Mouse (Mus musculus) embryonic facial prominence, embryonic 14.5 days (tissue): Measurements from ENCODE around the gene Agfg1. TPM values are rescaled to one million over a fixed set of nuclear protein-coding genes. Genes with fewer than 3 reads are reported as not detected.
A peak's percentile ranks its signal among the peaks of the same experiment; 100 is the strongest.

Experiments used
- ATAC-seq: fragments of 200-750 bp; cut with Nextera tagmentation; 2 replicates; pipeline ENCODE4 v1.8.0; 2017; ENCODE audit warnings: low read depth, moderate number of reproducible peaks, moderate TSS enrichment
- DNase-seq: peaks from one replicate; pipeline ENCODE4 v3.0.0-alpha.2; 2015; ENCODE audit warnings: low spot score
- H3K27ac ChIP-seq: fragments of 300-500 bp; sonication (generic); replicated peaks from 2 replicates; pipeline ENCODE4 v1.5.1; 2014; ENCODE audit warnings: low read depth, mild to moderate bottlenecking, low read length, moderate library complexity
- H3K27me3 ChIP-seq: fragments of 300-500 bp; sonication (generic); replicated peaks from 2 replicates; pipeline ENCODE4 v1.6.1; 2014; ENCODE audit warnings: low read length; ENCODE audit not compliant: control insufficient read depth, insufficient read depth
- H3K36me3 ChIP-seq: fragments of 300-500 bp; sonication (generic); 2 replicates; pipeline ENCODE4 v1.6.1; 2014; ENCODE audit warnings: low read length, mixed read lengths; ENCODE audit not compliant: control insufficient read depth, insufficient read depth
- H3K4me1 ChIP-seq: fragments of 300-500 bp; sonication (generic); 2 replicates; pipeline ENCODE4 v1.6.1; 2014; ENCODE audit warnings: antibody characterized with exemption, low read length; ENCODE audit not compliant: control insufficient read depth, insufficient read depth
- H3K4me2 ChIP-seq: fragments of 300-500 bp; sonication (generic); 2 replicates; pipeline ENCODE4 v1.6.1; 2014; ENCODE audit warnings: low read depth, mild to moderate bottlenecking, low read length, moderate library complexity, mixed read lengths
- H3K4me3 ChIP-seq: fragments of 300-500 bp; sonication (generic); 2 replicates; pipeline ENCODE4 v1.5.1; 2014; ENCODE audit warnings: low read depth, mild to moderate bottlenecking, low read length
- H3K9ac ChIP-seq: fragments of 300-500 bp; sonication (generic); 2 replicates; pipeline ENCODE4 v1.6.1; 2014; ENCODE audit warnings: low read depth, mild to moderate bottlenecking, low read length, moderate library complexity, mixed read lengths
- H3K9me3 ChIP-seq: fragments of 300-500 bp; sonication (generic); 2 replicates; pipeline ENCODE4 v1.6.1; 2016; ENCODE audit warnings: low read length; ENCODE audit not compliant: control insufficient read depth
- WGBS: fragments of 180-500 bp; shearing (Covaris S2); extraction: QIAGEN DNeasy Blood & Tissue Kit; methylation state at CpG from one replicate; pipeline ENCODE4 v1.1.7; 2014; 5-methylcytosine and 5-hydroxymethylcytosine counted together
- polyA plus RNA-seq: library from polyadenylated mRNA; unstranded; fragments of >200 nt; fragmentation: Nextera tagmentation; extraction: Ambion mirVana; gene quantifications from 2 replicates; pipeline ENCODE4 v1.2.1, GENCODE M21; 2014

Agfg1 gene
- polyA plus RNA-seq, result 41.9 and 42.4 TPM in 2 replicates

DNA sequence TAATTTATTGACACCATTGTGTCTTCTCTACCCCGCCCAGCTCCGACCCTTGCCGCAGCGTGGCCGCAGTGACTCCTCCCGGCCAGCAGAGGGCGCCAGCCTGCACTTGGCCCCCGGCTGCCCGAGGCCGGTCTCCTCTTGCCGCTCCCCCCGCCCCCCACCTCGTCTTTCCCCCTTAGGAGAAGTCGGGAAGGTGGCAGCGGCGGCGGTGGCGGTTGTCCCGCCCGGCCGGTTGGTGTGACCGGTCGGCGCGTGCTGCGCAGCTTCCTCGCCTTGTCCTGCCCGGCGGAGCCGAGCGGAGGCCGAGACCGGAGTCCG is at the start of gene Agfg1:
Gene Agfg1 (plus strand): TSS at position 188 of the 318 bp plus-strand sequence.
- peak within 1 kb of the TSS; percentile 76 for H3K4me2 ChIP-seq
- peak within 1 kb of the TSS; percentile 81 for H3K27ac ChIP-seq
- WGBS, result 0% methylated on average over 9 of the region's 34 CpGs
- DNase-seq (peak; percentile 92), ATAC-seq (peak; percentile 94)
- H3K4me3 ChIP-seq, result peak within 1 kb of the TSS; percentile 97
- no peaks in the 10 kb centered on the region for H3K27me3 ChIP-seq
- H3K36me3 ChIP-seq, result peaks cover 6% of the 10 kb centered on the region; the same call in 1 of the 2 replicates
- no peaks in the 10 kb centered on the region for H3K9me3 ChIP-seq
- H3K9ac ChIP-seq, result peak within 1 kb of the TSS; percentile 91
- peaks cover 14% of the 10 kb centered on the region for H3K4me1 ChIP-seq

DNA sequence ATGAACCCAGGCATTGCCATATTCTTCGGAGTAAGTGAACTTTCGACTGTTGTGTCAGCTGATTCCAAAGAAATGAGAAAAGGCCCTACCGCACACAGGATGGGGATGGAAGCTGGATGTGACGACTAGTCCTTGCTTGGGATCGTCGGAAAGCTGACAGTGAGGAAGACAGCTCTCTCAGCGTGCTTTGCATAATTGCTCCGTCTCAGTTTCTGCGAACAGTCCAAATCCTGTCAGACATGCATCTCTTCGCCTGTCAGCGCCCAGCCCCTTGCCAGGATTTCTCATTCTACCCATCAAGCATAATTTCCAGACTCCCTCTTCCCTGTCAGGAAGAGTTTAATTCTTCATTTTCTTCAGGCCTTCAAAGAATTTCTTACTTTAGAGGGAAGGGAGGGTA is 48.2 kb upstream of the Agfg1 start:
- Histone ChIP-seq H3K9me3 (no peaks in the 10 kb centered on the region), H3K4me3 (no peak overlapping the region), H3K9ac (no peak overlapping the region), H3K4me1 (no peaks in the 10 kb centered on the region; the same call in 1 of the 2 replicates), H3K27ac (no peak overlapping the region), H3K36me3 (no peaks in the 10 kb centered on the region), H3K4me2 (no peak overlapping the region), H3K27me3 (no peaks in the 10 kb centered on the region)
- WGBS, result 57% methylated on average over 11 of the region's 11 CpGs
- no peak for ATAC-seq
- peak; percentile 72 for DNase-seq

DNA sequence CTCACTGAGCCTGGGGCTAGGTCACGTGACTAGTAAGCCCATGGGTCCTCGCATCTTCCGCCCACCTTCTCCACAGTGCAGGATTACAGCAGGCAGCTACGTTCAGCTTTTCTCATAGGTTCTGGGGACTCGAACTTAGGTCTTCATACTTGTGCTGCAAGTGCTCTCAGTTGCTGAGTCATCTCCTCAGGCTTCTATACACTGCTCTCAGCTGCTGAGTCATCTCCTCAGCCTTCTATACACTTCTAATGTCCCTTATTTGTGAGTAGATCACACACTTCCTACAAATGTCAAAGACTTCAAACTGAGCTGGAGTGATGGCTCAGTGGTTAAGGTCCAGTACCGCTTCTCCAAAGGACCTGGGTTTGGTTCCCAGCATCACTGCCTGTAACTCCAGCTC is 47.0 kb upstream of the Agfg1 start:
- no peak overlapping the region for H3K4me2 ChIP-seq
- WGBS, result 89% methylated on average over 6 of the region's 6 CpGs
- H3K4me1 ChIP-seq, result no peaks in the 10 kb centered on the region; the same call in 1 of the 2 replicates
- H3K27ac ChIP-seq, result no peak overlapping the region
- H3K27me3 ChIP-seq, result no peaks in the 10 kb centered on the region
- H3K9ac ChIP-seq, result no peak overlapping the region
- H3K9me3 ChIP-seq, result no peaks in the 10 kb centered on the region
- H3K4me3 ChIP-seq, result no peak overlapping the region
- no peak for ATAC-seq
- no peak for DNase-seq
- H3K36me3 ChIP-seq, result no peaks in the 10 kb centered on the region

DNA sequence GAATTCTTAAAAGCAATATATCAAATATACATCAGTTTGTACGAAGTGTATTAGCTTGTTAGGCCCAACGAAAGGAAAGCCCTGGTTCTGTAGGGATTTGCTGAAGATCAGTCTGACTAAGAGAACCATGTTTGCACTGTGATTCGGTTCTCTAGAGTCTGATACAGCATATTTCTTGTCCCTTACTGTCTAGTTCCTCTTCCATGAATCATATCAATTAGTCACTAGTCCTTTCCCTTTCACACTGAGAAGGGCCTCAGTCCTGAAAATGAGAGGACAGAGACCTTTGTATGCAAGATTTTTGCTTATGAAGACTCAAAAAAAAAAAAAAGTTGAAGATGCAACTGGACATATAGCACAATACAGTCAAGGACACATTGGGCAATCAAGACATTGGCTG is 46.2 kb upstream of the Agfg1 start:
- Histone ChIP-seq H3K27ac (no peak overlapping the region), H3K4me3 (no peak overlapping the region), H3K4me1 (no peaks in the 10 kb centered on the region; the same call in 1 of the 2 replicates), H3K4me2 (no peak overlapping the region), H3K27me3 (no peaks in the 10 kb centered on the region), H3K9me3 (no peaks in the 10 kb centered on the region), H3K36me3 (no peaks in the 10 kb centered on the region), H3K9ac (no peak overlapping the region)
- 89% methylated on average over 3 of the region's 3 CpGs for WGBS
- no peak for ATAC-seq
- no peak for DNase-seq

DNA sequence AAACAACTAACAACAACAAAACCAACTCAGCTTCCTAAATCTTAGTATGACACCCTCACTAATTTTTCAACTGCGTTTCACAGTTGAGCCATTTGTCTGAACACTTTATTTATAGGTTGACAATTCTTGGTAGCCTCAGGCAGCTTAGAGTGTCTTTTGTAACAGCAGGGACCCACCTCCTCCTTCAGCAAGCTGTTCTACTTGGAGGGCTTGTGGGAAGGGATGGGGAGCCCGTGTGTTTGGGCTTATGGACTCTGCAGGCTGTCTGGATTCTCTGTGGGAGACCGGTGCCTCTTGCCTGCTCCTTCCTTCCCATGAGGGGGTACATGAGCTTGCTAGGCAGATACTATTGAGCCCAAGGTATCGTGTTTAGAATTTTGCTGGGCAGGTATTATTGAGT is 45.3 kb upstream of the Agfg1 start:
- WGBS, result 53% methylated on average over 4 of the region's 4 CpGs
- no peak for DNase-seq

DNA sequence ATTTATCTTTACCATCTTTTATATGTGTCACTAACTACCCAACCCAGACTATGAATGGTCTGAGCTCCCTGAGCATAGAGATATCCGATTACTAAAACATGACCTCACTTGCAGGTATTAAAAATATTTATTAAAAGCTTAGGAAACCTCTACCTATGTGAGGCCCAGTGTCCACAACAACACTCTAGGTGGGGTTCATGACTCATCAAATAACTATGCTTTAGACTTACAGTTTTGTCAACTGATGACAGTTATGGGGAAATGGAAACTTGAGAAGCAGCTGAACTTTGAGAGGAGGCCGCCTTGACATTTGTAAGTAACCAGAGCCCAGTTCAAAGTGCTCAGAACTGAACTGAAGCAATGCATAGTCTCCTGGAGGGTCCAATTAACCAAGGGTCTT is 44.1 kb upstream of the Agfg1 start:
- H3K4me3 ChIP-seq, result no peak overlapping the region
- no peaks in the 10 kb centered on the region for H3K9me3 ChIP-seq
- 69% methylated on average over 2 of the region's 2 CpGs for WGBS
- DNase-seq, result peak; percentile 48
- peak; percentile 32; the same call in 1 of the 2 replicates for ATAC-seq
- no peaks in the 10 kb centered on the region for H3K36me3 ChIP-seq
- H3K4me2 ChIP-seq, result no peak overlapping the region
- no peak overlapping the region for H3K27ac ChIP-seq
- H3K9ac ChIP-seq, result no peak overlapping the region
- no peaks in the 10 kb centered on the region; the same call in 1 of the 2 replicates for H3K4me1 ChIP-seq
- no peaks in the 10 kb centered on the region for H3K27me3 ChIP-seq

More for the DNA sequence above, 45.3 kb upstream of the Agfg1 start:
- Histone ChIP-seq H3K4me2 (no peak overlapping the region), H3K9ac (no peak overlapping the region), H3K9me3 (no peaks in the 10 kb centered on the region), H3K27ac (no peak overlapping the region), H3K27me3 (no peaks in the 10 kb centered on the region), H3K36me3 (no peaks in the 10 kb centered on the region), H3K4me1 (no peaks in the 10 kb centered on the region; the same call in 1 of the 2 replicates), H3K4me3 (no peak overlapping the region)
- ATAC-seq, result no peak

DNA sequence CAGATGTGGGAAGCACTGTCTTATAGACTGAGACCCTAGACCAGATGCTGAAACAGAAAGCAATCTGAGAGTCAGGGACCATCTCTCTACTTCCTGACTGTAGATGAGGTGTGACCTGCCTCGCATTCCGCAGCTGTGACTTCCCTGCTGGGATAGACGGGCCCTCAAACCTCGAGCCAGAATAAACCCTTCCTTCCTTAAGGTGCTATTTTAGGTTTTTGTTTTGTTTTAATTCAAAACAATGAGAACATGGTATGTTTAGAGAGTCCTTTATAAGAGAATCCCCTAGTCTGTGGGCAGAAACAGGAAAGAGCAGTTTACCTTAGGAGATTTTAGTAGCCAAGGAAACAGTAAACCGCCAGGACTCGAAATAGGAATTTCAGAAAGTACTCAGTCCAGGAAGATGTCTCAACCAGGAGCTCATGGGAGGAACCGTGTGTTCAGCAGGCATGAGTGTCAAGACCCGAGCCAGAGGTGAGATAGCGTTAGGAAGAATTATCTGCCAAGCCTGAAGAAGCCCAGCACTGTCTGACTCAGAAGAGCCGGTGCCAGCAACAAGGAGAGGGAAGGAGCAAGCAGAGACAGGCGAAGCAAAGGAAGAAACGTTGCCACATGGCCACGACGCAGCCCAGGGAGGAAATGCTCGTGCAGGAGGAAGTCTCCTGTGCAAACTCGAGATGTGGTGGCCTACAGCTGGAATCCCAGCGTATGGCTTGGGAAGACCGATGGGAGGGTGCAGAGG is 43.4 kb upstream of the Agfg1 start:
- DNase-seq (peak; percentile 34), ATAC-seq (peak; percentile 66)
- Histone ChIP-seq H3K4me1 (no peaks in the 10 kb centered on the region; the same call in 1 of the 2 replicates), H3K9ac (no peak overlapping the region), H3K4me3 (no peak overlapping the region), H3K27ac (no peak overlapping the region), H3K36me3 (no peaks in the 10 kb centered on the region), H3K9me3 (no peaks in the 10 kb centered on the region), H3K4me2 (no peak overlapping the region), H3K27me3 (no peaks in the 10 kb centered on the region)
- 54% methylated on average over 18 of the region's 18 CpGs for WGBS

DNA sequence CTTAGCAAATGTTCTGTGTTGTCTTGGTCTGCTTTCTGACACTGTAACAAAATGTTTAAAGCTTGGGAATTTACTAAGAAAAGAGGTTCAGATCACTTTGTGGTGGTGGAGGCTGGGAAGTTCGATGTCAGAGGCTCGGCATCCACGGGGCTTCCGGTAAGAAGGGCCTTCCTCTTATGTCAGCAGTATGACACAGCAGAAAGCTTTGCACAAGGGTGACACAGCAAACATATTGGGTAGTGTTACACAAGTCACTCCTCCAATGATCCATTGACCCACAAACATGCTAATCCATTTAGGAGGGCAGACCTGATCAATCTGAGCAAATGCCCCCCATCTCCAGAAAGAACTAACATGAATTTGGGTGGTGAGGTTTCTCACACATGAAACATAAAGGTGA is 42.2 kb upstream of the Agfg1 start:
- no peak for ATAC-seq
- Histone ChIP-seq H3K4me1 (no peaks in the 10 kb centered on the region; the same call in 1 of the 2 replicates), H3K9me3 (no peaks in the 10 kb centered on the region), H3K27me3 (no peaks in the 10 kb centered on the region), H3K4me3 (no peak overlapping the region), H3K36me3 (no peaks in the 10 kb centered on the region), H3K9ac (no peak overlapping the region), H3K4me2 (no peak overlapping the region), H3K27ac (no peak overlapping the region)
- DNase-seq, result no peak
- 87% methylated on average over 4 of the region's 4 CpGs for WGBS

DNA sequence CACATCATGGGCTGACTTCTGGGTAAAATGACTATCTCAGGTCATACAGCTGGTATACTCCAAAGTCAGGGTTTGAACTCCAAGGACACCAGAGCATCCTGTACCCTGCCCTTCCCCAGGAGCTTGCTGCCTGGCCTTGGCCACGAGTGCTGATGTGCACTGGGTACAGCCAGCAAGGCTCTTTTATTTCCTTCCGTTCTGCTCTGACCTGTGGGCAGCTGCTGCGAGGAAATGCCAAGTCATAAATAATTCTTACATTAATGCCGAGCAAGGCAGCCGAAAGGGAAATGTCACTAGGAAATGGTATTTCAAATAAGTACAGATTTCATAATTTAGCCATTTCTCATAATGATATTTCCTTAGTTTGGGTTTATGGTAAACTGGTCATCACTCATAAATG is 41.0 kb upstream of the Agfg1 start:
- no peak overlapping the region for H3K9ac ChIP-seq
- no peaks in the 10 kb centered on the region; the same call in 1 of the 2 replicates for H3K4me1 ChIP-seq
- no peak overlapping the region for H3K4me3 ChIP-seq
- H3K36me3 ChIP-seq, result no peaks in the 10 kb centered on the region
- no peak for DNase-seq
- no peaks in the 10 kb centered on the region for H3K27me3 ChIP-seq
- H3K27ac ChIP-seq, result no peak overlapping the region
- H3K9me3 ChIP-seq, result no peaks in the 10 kb centered on the region
- H3K4me2 ChIP-seq, result no peak overlapping the region
- no peak for ATAC-seq
- 71% methylated on average over 5 of the region's 5 CpGs for WGBS
